Mouse (Mus musculus) forebrain, embryonic 10.5 days (tissue): ENCODE measurements around the gene Zswim3. TPM values are rescaled to one million over a fixed set of nuclear protein-coding genes. Genes with fewer than 3 reads are reported as not detected.

Experiments used
- DNase-seq: peaks from one replicate; pipeline ENCODE4 v3.0.0-alpha.2; 2017; ENCODE audit warnings: low spot score; ENCODE audit errors: extremely low spot score
- H3K27ac ChIP-seq: fragments of 300-500 bp; sonication (generic); 2 replicates; pipeline ENCODE4 v1.5.1; 2016; ENCODE audit warnings: mild to moderate bottlenecking
- H3K27me3 ChIP-seq: fragments of 300-500 bp; sonication (generic); 2 replicates; pipeline ENCODE4 v1.6.1; 2016; ENCODE audit warnings: mild to moderate bottlenecking; ENCODE audit not compliant: poor library complexity, severe bottlenecking
- H3K36me3 ChIP-seq: fragments of 300-500 bp; sonication (generic); replicated peaks from 2 replicates; pipeline ENCODE4 v1.6.1; 2016; ENCODE audit warnings: mild to moderate bottlenecking, moderate library complexity
- H3K4me1 ChIP-seq: fragments of 300-500 bp; sonication (generic); 2 replicates; pipeline ENCODE4 v1.6.1; 2016
- H3K4me3 ChIP-seq: fragments of 300-500 bp; sonication (generic); 2 replicates; pipeline ENCODE4 v1.5.1; 2016; ENCODE audit warnings: mild to moderate bottlenecking, moderate library complexity
- H3K9me3 ChIP-seq: fragments of 300-500 bp; sonication (generic); 2 replicates; pipeline ENCODE4 v1.6.1; 2016; ENCODE audit warnings: mild to moderate bottlenecking, moderate library complexity
- WGBS: fragments of 180-500 bp; shearing (Covaris S2); methylation state at CpG from one replicate; pipeline ENCODE4 v1.1.7; 2016; 5-methylcytosine and 5-hydroxymethylcytosine counted together
- polyA plus RNA-seq: library from polyadenylated mRNA; unstranded; fragments of >200 nt; fragmentation: Nextera tagmentation; extraction: Ambion mirVana; gene quantifications from 2 replicates; pipeline ENCODE4 v1.2.1, GENCODE M21; 2016

Zswim3 gene
- polyA plus RNA-seq, 1 experiment from 2014 or later, result 9.2 TPM

- Histone ChIP-seq H3K27me3 (no peaks in the 10 kb centered on the region), H3K9me3 (no peaks in the 10 kb centered on the region), H3K4me1 (peaks cover 26% of the 10 kb centered on the region), H3K36me3 (peaks cover 59% of the 10 kb centered on the region), H3K4me3 (peak overlapping the region; percentile 83), H3K27ac (peak overlapping the region; percentile 91)
- WGBS, result 2% methylated on average over 10 of the region's 10 CpGs
- DNase-seq, result no peak
These were observed 18.3 kb downstream of the Zswim3 start for GRCm38 (mm10) chr2:164823181-164823585.

GRCm38 (mm10) chr2:164823969-164824368 is 19.1 kb downstream of the Zswim3 start:
- Histone ChIP-seq H3K9me3 (no peaks in the 10 kb centered on the region), H3K27me3 (no peaks in the 10 kb centered on the region), H3K36me3 (peaks cover 67% of the 10 kb centered on the region), H3K4me3 (peak overlapping the region; percentile 83), H3K27ac (no peak overlapping the region), H3K4me1 (peaks cover 26% of the 10 kb centered on the region)
- WGBS, result 91% methylated on average over 4 of the region's 4 CpGs
- no peak for DNase-seq

- no peak for DNase-seq
- Histone ChIP-seq H3K27ac (no peak overlapping the region), H3K4me1 (peaks cover 26% of the 10 kb centered on the region), H3K36me3 (peaks cover 60% of the 10 kb centered on the region), H3K9me3 (no peaks in the 10 kb centered on the region), H3K27me3 (no peaks in the 10 kb centered on the region), H3K4me3 (0 out of 2 replicates have a peak overlapping the region, but pooled peaks have one; percentile 5)
- 93% methylated on average over 17 of the region's 17 CpGs for WGBS
These were observed 20.6 kb downstream of the Zswim3 start for GRCm38 (mm10) chr2:164825521-164825920.

GRCm38 (mm10) chr2:164827146-164827850 is 22.4 kb downstream of the Zswim3 start:
- H3K36me3 ChIP-seq, result peaks cover 47% of the 10 kb centered on the region
- no peaks in the 10 kb centered on the region for H3K9me3 ChIP-seq
- H3K4me1 ChIP-seq, result peaks cover 22% of the 10 kb centered on the region
- WGBS, result 92% methylated on average over 16 of the region's 16 CpGs
- H3K27ac ChIP-seq, result no peak overlapping the region
- no peak overlapping the region for H3K4me3 ChIP-seq
- H3K27me3 ChIP-seq, result peaks cover under 1% of the 10 kb centered on the region; the same call in 1 of the 2 replicates
- DNase-seq, result no peak

- peaks cover 25% of the 10 kb centered on the region for H3K4me1 ChIP-seq
- 88% methylated on average over 6 of the region's 6 CpGs for WGBS
- no peaks in the 10 kb centered on the region for H3K9me3 ChIP-seq
- no peak within 1 kb of the TSS for H3K27ac ChIP-seq
- H3K36me3 ChIP-seq, result peaks cover 47% of the 10 kb centered on the region
- no peak for DNase-seq
- no peak within 1 kb of the TSS for H3K4me3 ChIP-seq
- peaks cover 6% of the 10 kb centered on the region; the same call in 1 of the 2 replicates for H3K27me3 ChIP-seq
These were observed 23.5 kb downstream of the Zswim3 start, which contains the start of gene Spata25 for GRCm38 (mm10) chr2:164828437-164828836. TSS of gene Spata25 (minus strand) at chr2:164828537.

- peaks cover 6% of the 10 kb centered on the region; the same call in 1 of the 2 replicates for H3K27me3 ChIP-seq
- peaks cover 22% of the 10 kb centered on the region for H3K4me1 ChIP-seq
- H3K4me3 ChIP-seq, result no peak overlapping the region
- no peak for DNase-seq
- H3K9me3 ChIP-seq, result no peaks in the 10 kb centered on the region
- no peak overlapping the region for H3K27ac ChIP-seq
- 98% methylated on average over 1 of the region's 1 CpGs for WGBS
- peaks cover 47% of the 10 kb centered on the region for H3K36me3 ChIP-seq
These were observed 24.2 kb downstream of the Zswim3 start for GRCm38 (mm10) chr2:164829090-164829489.

GRCm38 (mm10) chr2:164831029-164831428 is 26.1 kb downstream of the Zswim3 start:
- peaks cover 6% of the 10 kb centered on the region; the same call in 1 of the 2 replicates for H3K27me3 ChIP-seq
- no peak overlapping the region for H3K4me3 ChIP-seq
- no peak for DNase-seq
- H3K9me3 ChIP-seq, result no peaks in the 10 kb centered on the region
- 90% methylated on average over 10 of the region's 10 CpGs for WGBS
- peaks cover 35% of the 10 kb centered on the region for H3K4me1 ChIP-seq
- peaks cover 34% of the 10 kb centered on the region for H3K36me3 ChIP-seq
- no peak overlapping the region for H3K27ac ChIP-seq

- DNase-seq, result no peak
- Histone ChIP-seq H3K27ac (peak overlapping the region; percentile 86), H3K4me3 (peak overlapping the region; percentile 85), H3K27me3 (peaks cover 6% of the 10 kb centered on the region; the same call in 1 of the 2 replicates), H3K36me3 (peaks cover 32% of the 10 kb centered on the region), H3K4me1 (peaks cover 35% of the 10 kb centered on the region), H3K9me3 (no peaks in the 10 kb centered on the region)
- 68% methylated on average over 16 of the region's 16 CpGs for WGBS
These were observed 27.3 kb downstream of the Zswim3 start for GRCm38 (mm10) chr2:164832032-164832747.

- DNase-seq, result peak; percentile 65
- Histone ChIP-seq H3K9me3 (no peaks in the 10 kb centered on the region), H3K4me3 (peak within 1 kb of the TSS; percentile 85), H3K27me3 (peaks cover 6% of the 10 kb centered on the region; the same call in 1 of the 2 replicates), H3K4me1 (peaks cover 29% of the 10 kb centered on the region), H3K27ac (peak within 1 kb of the TSS; percentile 86), H3K36me3 (peaks cover 32% of the 10 kb centered on the region)
- WGBS, result 1% methylated on average over 35 of the region's 35 CpGs
These were observed 27.9 kb downstream of the Zswim3 start, which contains the start of gene Ctsa for GRCm38 (mm10) chr2:164832748-164833301. TSS of gene Ctsa (plus strand) at chr2:164832873.

- Histone ChIP-seq H3K27me3 (peaks cover 6% of the 10 kb centered on the region; the same call in 1 of the 2 replicates), H3K36me3 (peaks cover 32% of the 10 kb centered on the region), H3K27ac (peak within 1 kb of the TSS; percentile 86), H3K4me1 (peaks cover 29% of the 10 kb centered on the region), H3K9me3 (no peaks in the 10 kb centered on the region), H3K4me3 (peak within 1 kb of the TSS; percentile 85)
- DNase-seq, result peak; percentile 93
- WGBS, result under 1% methylated on average over 31 of the region's 31 CpGs
These were observed 28.5 kb downstream of the Zswim3 start, which contains the start of gene Neurl2 for GRCm38 (mm10) chr2:164833314-164833959. TSS of gene Neurl2 (minus strand) at chr2:164833456.

GRCm38 (mm10) chr2:164834531-164834930 is 29.6 kb downstream of the Zswim3 start:
- 54% methylated on average over 8 of the region's 8 CpGs for WGBS
- H3K27ac ChIP-seq, result peak overlapping the region; percentile 86; the same call in 1 of the 2 replicates
- H3K36me3 ChIP-seq, result peaks cover 36% of the 10 kb centered on the region

GRCm38 (mm10) chr2:164835164-164835563 is 30.3 kb downstream of the Zswim3 start:
- no peaks in the 10 kb centered on the region for H3K9me3 ChIP-seq
- H3K4me3 ChIP-seq, result peak overlapping the region; percentile 85; the same call in 1 of the 2 replicates
- peaks cover 6% of the 10 kb centered on the region; the same call in 1 of the 2 replicates for H3K27me3 ChIP-seq
- WGBS, result 97% methylated on average over 4 of the region's 4 CpGs
- no peak overlapping the region for H3K27ac ChIP-seq
- DNase-seq, result no peak
- H3K4me1 ChIP-seq, result peaks cover 29% of the 10 kb centered on the region
- H3K36me3 ChIP-seq, result peaks cover 42% of the 10 kb centered on the region

More at GRCm38 (mm10) chr2:164834531-164834930, 29.6 kb downstream of the Zswim3 start:
- H3K9me3 ChIP-seq, result no peaks in the 10 kb centered on the region
- peaks cover 29% of the 10 kb centered on the region for H3K4me1 ChIP-seq
- peaks cover 6% of the 10 kb centered on the region; the same call in 1 of the 2 replicates for H3K27me3 ChIP-seq
- no peak for DNase-seq
- peak overlapping the region; percentile 85 for H3K4me3 ChIP-seq
